Comparison of ENCODE assay signal across 25 mouse cellular contexts in the genomic region with DNA sequence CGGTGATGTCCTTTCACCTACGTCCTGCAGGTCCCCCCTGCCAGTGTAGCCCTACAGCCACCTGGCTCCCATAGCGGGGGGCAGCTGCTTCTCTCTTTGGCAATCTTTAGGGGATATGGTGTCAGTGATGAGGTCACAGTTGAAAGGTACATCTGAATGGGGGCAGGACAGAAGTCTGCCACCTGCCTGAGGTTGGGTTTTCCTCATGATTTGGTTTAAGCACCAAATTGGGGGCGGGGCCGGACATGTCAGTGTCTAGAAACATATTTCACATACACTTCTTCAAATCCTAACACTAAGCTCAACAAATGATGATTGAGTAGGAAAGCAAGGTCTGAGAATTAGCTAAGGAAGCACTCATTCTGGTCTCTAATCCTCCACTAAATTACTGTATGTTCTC. TPM values are rescaled to one million over a fixed set of nuclear protein-coding genes. Genes with fewer than 3 reads are reported as not detected.
DNase-seq lines count a peak whose midpoint lies in the region; ATAC-seq and TF ChIP-seq lines count a peak whose summit lies in the region.
"Had no signal": no experiment of that assay in that cellular context is flagged by ENCODE, and none has a peak within 500 bp of the region (broad histone marks: within the 10 kb centered on the region; RNA-seq: fewer than 3 reads in every experiment).

A gene (minus strand): TSS at position 101 of the 400 bp plus-strand sequence.

- no peak within 1 kb of the TSS for H3K4me3 ChIP-seq in heart, embryonic 12.5 days
- peak within 1 kb of the TSS; percentile 77 for H3K4me3 ChIP-seq in testis, adult 2 months (ENCODE audit: control insufficient read depth, low read depth, low read length)
- H3K4me3 ChIP-seq: embryonic facial prominence, embryonic 13.5 days; embryonic facial prominence, embryonic 15.5 days; erythroblast, embryonic 14.5 days; forebrain, embryonic 10.5 days; forebrain, embryonic 12.5 days had no signal

- DNase-seq in heart, adult 11 months, result peak; percentile 84
- DNase-seq in testis, postnatal 10 days (ENCODE audit: low spot score), result no peak
- DNase-seq in thymus, postnatal 4 days, result peak; percentile 17
- no peak for DNase-seq in thymus, postnatal 0 days (ENCODE audit: low spot score)
- DNase-seq: adrenal gland, adult 2 months; adrenal gland, postnatal 10 days; adrenal gland, postnatal 25 days; cerebellum, adult 11 months; cerebellum, adult 18-20 months; cerebellum, adult 8-10 months; cerebellum, adult 9-11 months; cerebellum, postnatal 14 days; cerebellum, postnatal 36 days; embryo, embryonic 11 days had no signal

- no peak within 1 kb of the TSS for H3K4me2 ChIP-seq in heart, embryonic 12.5 days
- H3K4me2 ChIP-seq: embryonic facial prominence, embryonic 13.5 days; embryonic facial prominence, embryonic 15.5 days; forebrain, embryonic 12.5 days had no signal

- peak; percentile 22; the same call in 1 of the 2 replicates for TF ChIP-seq POLR2A in testis, adult 2 months (IDR thresholded peaks at IDR 0.05; ENCODE audit: control insufficient read depth, low read depth, low read length)

- no peaks in the 10 kb centered on the region for H3K36me3 ChIP-seq in heart, embryonic 12.5 days
- H3K36me3 ChIP-seq in testis, adult 2 months (ENCODE audit: control insufficient read depth, insufficient read depth, low read length), result no peaks in the 10 kb centered on the region
- H3K36me3 ChIP-seq: embryonic facial prominence, embryonic 13.5 days; embryonic facial prominence, embryonic 15.5 days; forebrain, embryonic 10.5 days; forebrain, embryonic 12.5 days had no signal

- H3K27me3 ChIP-seq in heart, embryonic 12.5 days (replicated peaks), result no peaks in the 10 kb centered on the region
- H3K27me3 ChIP-seq in testis, adult 2 months (ENCODE audit: control insufficient read depth, insufficient read depth, low read length), result no peaks in the 10 kb centered on the region
- H3K27me3 ChIP-seq: embryonic facial prominence, embryonic 13.5 days; embryonic facial prominence, embryonic 15.5 days; forebrain, embryonic 12.5 days had no signal

- H3K9ac ChIP-seq in heart, embryonic 12.5 days, result no peak within 1 kb of the TSS
- H3K9ac ChIP-seq: embryonic facial prominence, embryonic 13.5 days; embryonic facial prominence, embryonic 15.5 days; forebrain, embryonic 12.5 days had no signal

- no peak for ATAC-seq in heart, embryonic 12.5 days (ENCODE audit: insufficient number of reproducible peaks, low FRiP score)
- ATAC-seq: forebrain, embryonic 14.5 days; forebrain, embryonic 16.5 days had no signal

- H3K4me1 ChIP-seq in heart, embryonic 12.5 days (replicated peaks), result no peaks in the 10 kb centered on the region
- no peaks in the 10 kb centered on the region; the same call in 1 of the 2 replicates for H3K4me1 ChIP-seq in testis, adult 2 months (ENCODE audit: control insufficient read depth, insufficient read depth, low read length)
- H3K4me1 ChIP-seq: embryonic facial prominence, embryonic 13.5 days; embryonic facial prominence, embryonic 15.5 days; forebrain, embryonic 10.5 days; forebrain, embryonic 12.5 days had no signal

- 90% methylated on average over 5 of the region's 5 CpGs for WGBS in heart, embryonic 12.5 days

- H3K27ac ChIP-seq in heart, embryonic 12.5 days (ENCODE audit: poor library complexity, severe bottlenecking), result no peak within 1 kb of the TSS
- no peak within 1 kb of the TSS for H3K27ac ChIP-seq in testis, adult 2 months (ENCODE audit: control insufficient read depth, insufficient read depth, low read depth, low read length)
- H3K27ac ChIP-seq: embryonic facial prominence, embryonic 13.5 days; embryonic facial prominence, embryonic 15.5 days; forebrain, embryonic 10.5 days; forebrain, embryonic 12.5 days had no signal

- peaks cover 8% of the 10 kb centered on the region; the same call in 1 of the 2 replicates for H3K9me3 ChIP-seq in heart, embryonic 12.5 days (replicated peaks)
- H3K9me3 ChIP-seq: embryonic facial prominence, embryonic 13.5 days; embryonic facial prominence, embryonic 15.5 days; forebrain, embryonic 12.5 days had no signal

- TF ChIP-seq CTCF in testis, adult 2 months (IDR thresholded peaks at IDR 0.05; ENCODE audit: control insufficient read depth, insufficient read depth, insufficient replicate concordance, low read depth, low read length), result no peak

RNA-seq across cellular contexts. Expression of the gene that starts here (rescaled TPM):
- polyA plus RNA-seq in heart, embryonic 12.5 days (2016; fragmentation: Nextera tagmentation; extraction: Ambion mirVana), result not detected in 2 replicates
- polyA plus RNA-seq in testis, adult 2 months (2012; rRNA removed), result 101 and 104 TPM in 2 replicates
- not detected in 2 replicates for polyA plus RNA-seq in thymus, postnatal 0 days (2015; fragmentation: Nextera tagmentation; extraction: Ambion mirVana)
- polyA plus RNA-seq: adrenal gland, adult 2 months; brain, embryonic 14.5 days; C2C12; embryonic facial prominence, embryonic 15.5 days; erythroblast, embryonic 14.5 days; forebrain, embryonic 10.5 days; forebrain, embryonic 12.5 days; forebrain, embryonic 14.5 days; forebrain, embryonic 16.5 days had no signal

Comparison
In these comparisons a context has a peak if more than half of its experiments do, and no peak if none do; other contexts are left out.
1. RNA of the gene that starts here (polyA plus RNA-seq): 101 to 104 TPM in testis, adult 2 months; not detected in heart, embryonic 12.5 days and not detected in thymus, postnatal 0 days; every median in the first group is over 100 times any median in the second.
2. DNase-seq: peak in heart, adult 11 months (single experiment) and thymus, postnatal 4 days (single experiment); none in testis, postnatal 10 days (single experiment) and thymus, postnatal 0 days (single experiment).